Mouse (Mus musculus) forebrain, embryonic 11.5 days (tissue): ENCODE measurements around the gene Ncbp1. TPM values are rescaled to one million over a fixed set of nuclear protein-coding genes. Genes with fewer than 3 reads are reported as not detected.
A peak's percentile ranks its signal among the peaks of the same experiment; 100 is the strongest.

ENCODE experiments used
- ATAC-seq: fragments of 200-750 bp; cut with Nextera tagmentation; replicated peaks from 2 replicates; pipeline ENCODE4 v1.8.0; 2017; ENCODE audit warnings: moderate TSS enrichment; ENCODE audit not compliant: low FRiP score
- DNase-seq: peaks from one replicate; pipeline ENCODE4 v3.0.0-alpha.2; 2017; ENCODE audit warnings: low spot score
- H3K27ac ChIP-seq: fragments of 300-500 bp; sonication (generic); 2 replicates; pipeline ENCODE4 v1.5.1; 2014; ENCODE audit warnings: low read depth, low read length
- H3K27me3 ChIP-seq: fragments of 300-500 bp; sonication (generic); 2 replicates; pipeline ENCODE4 v1.6.1; 2014; ENCODE audit warnings: mild to moderate bottlenecking, low read length, mixed read lengths; ENCODE audit not compliant: control insufficient read depth, insufficient read depth
- H3K36me3 ChIP-seq: fragments of 300-500 bp; sonication (generic); 2 replicates; pipeline ENCODE4 v1.6.1; 2014; ENCODE audit warnings: mild to moderate bottlenecking, low read length, moderate library complexity, mixed read lengths; ENCODE audit not compliant: control insufficient read depth, insufficient read depth
- H3K4me1 ChIP-seq: fragments of 300-500 bp; sonication (generic); replicated peaks from 2 replicates; pipeline ENCODE4 v1.6.1; 2014; ENCODE audit warnings: low read length, mixed read lengths; ENCODE audit not compliant: control insufficient read depth, insufficient read depth
- H3K4me2 ChIP-seq: fragments of 300-500 bp; sonication (generic); 2 replicates; pipeline ENCODE4 v1.6.1; 2014; ENCODE audit warnings: low read depth, mild to moderate bottlenecking, low read length, moderate library complexity, mixed read lengths; ENCODE audit not compliant: severe bottlenecking
- H3K4me3 ChIP-seq: fragments of 300-500 bp; sonication (generic); 2 replicates; pipeline ENCODE4 v1.5.1; 2014; ENCODE audit warnings: low read depth, low read length
- H3K9ac ChIP-seq: fragments of 300-500 bp; sonication (generic); 2 replicates; pipeline ENCODE4 v1.6.1; 2014; ENCODE audit warnings: low read length
- H3K9me3 ChIP-seq: fragments of 300-500 bp; sonication (generic); 2 replicates; pipeline ENCODE4 v1.6.1; 2016; ENCODE audit warnings: low read length, mixed read lengths; ENCODE audit not compliant: control insufficient read depth
- WGBS: fragments of 180-500 bp; shearing (Covaris S2); extraction: QIAGEN DNeasy Blood & Tissue Kit; methylation state at CpG from one replicate; pipeline ENCODE4 v1.1.7; 2014; 5-methylcytosine and 5-hydroxymethylcytosine counted together
- polyA plus RNA-seq: library from polyadenylated mRNA; unstranded; fragments of >200 nt; fragmentation: Nextera tagmentation; extraction: Ambion mirVana; gene quantifications from 2 replicates; pipeline ENCODE4 v1.2.1, GENCODE M21; 2014

Gene Ncbp1
- polyA plus RNA-seq, 1 experiment from 2014 or later = 147 TPM

GRCm38 (mm10) chr4:46201834-46202561, 63.6 kb downstream of the Ncbp1 start:
- DNase-seq (peak; percentile 83), ATAC-seq (no peak)
- peak overlapping the region; percentile 39 for H3K4me2 ChIP-seq
- H3K9ac ChIP-seq = peak overlapping the region; percentile 48; the same call in 1 of the 2 replicates
- no peaks in the 10 kb centered on the region for H3K9me3 ChIP-seq
- peaks cover 4% of the 10 kb centered on the region for H3K27me3 ChIP-seq
- no peaks in the 10 kb centered on the region for H3K36me3 ChIP-seq
- H3K4me3 ChIP-seq = peak overlapping the region; percentile 23; the same call in 1 of the 2 replicates
- peaks cover 5% of the 10 kb centered on the region; the same call in 1 of the 2 replicates for H3K4me1 ChIP-seq
- 12% methylated on average over 7 of the region's 7 CpGs for WGBS
- no peak overlapping the region for H3K27ac ChIP-seq

GRCm38 (mm10) chr4:46202562-46203126, 64.2 kb downstream of the Ncbp1 start:
- WGBS = 3% methylated on average over 23 of the region's 23 CpGs
- H3K9me3 ChIP-seq = no peaks in the 10 kb centered on the region
- ATAC-seq = 0 out of 2 replicates have a peak, but pooled peaks have one; percentile 36

GRCm38 (mm10) chr4:46221090-46221489, 82.7 kb downstream of the Ncbp1 start:
- Histone ChIP-seq H3K9me3 (no peaks in the 10 kb centered on the region), H3K27me3 (no peaks in the 10 kb centered on the region), H3K36me3 (no peaks in the 10 kb centered on the region), H3K27ac (no peak overlapping the region), H3K4me3 (no peak overlapping the region), H3K4me2 (no peak overlapping the region), H3K4me1 (no peaks in the 10 kb centered on the region), H3K9ac (no peak overlapping the region)
- 86% methylated on average over 3 of the region's 3 CpGs for WGBS
- ATAC-seq (no peak), DNase-seq (no peak)

More at GRCm38 (mm10) chr4:46202562-46203126, 64.2 kb downstream of the Ncbp1 start:
- Histone ChIP-seq H3K36me3 (no peaks in the 10 kb centered on the region), H3K4me3 (peak overlapping the region; percentile 23), H3K27me3 (peaks cover 4% of the 10 kb centered on the region), H3K4me1 (peaks cover 5% of the 10 kb centered on the region; the same call in 1 of the 2 replicates), H3K9ac (peak overlapping the region; percentile 48), H3K27ac (no peak overlapping the region), H3K4me2 (peak overlapping the region; percentile 39)
- DNase-seq = peak; percentile 58

Other genes starting within 250 kb of the Ncbp1 start
- 0.07 and 0.17 TPM in 2 replicates for gene Ccdc180, start 248.3 kb upstream of the Ncbp1 start, polyA plus RNA-seq
- 9.6 and 13.2 TPM in 2 replicates for gene Tdrd7, start 173.3 kb upstream of the Ncbp1 start, polyA plus RNA-seq
- gene Tmod1, start 99.7 kb upstream of the Ncbp1 start, polyA plus RNA-seq = 2.6 and 2.8 TPM in 2 replicates
- gene Tstd2, start 81 bp downstream of the Ncbp1 start, polyA plus RNA-seq = 45.7 and 53.8 TPM in 2 replicates
- gene Xpa, start 57.7 kb downstream of the Ncbp1 start, polyA plus RNA-seq = 27.1 and 27.7 TPM in 2 replicates
- gene Foxe1, start 205.0 kb downstream of the Ncbp1 start, polyA plus RNA-seq = 0.08 TPM in 1 of 2 replicates, not detected in the other